Mouse (Mus musculus): ENCODE results near the gene Lmbr1. TPM values are rescaled to one million over a fixed set of nuclear protein-coding genes. Genes with fewer than 3 reads are reported as not detected.
A peak's percentile ranks its signal among the peaks of the same experiment; 100 is the strongest.

The Lmbr1 gene
- total RNA-seq, 2 experiments from 2014 or later: 2.2 to 4.4 TPM

- no peak for ATAC-seq (replicated peaks; ENCODE audit: poor library complexity)
These were observed 107.3 kb downstream of the Lmbr1 start for GRCm38 (mm10) chr5:29270879-29271278.

GRCm38 (mm10) chr5:29253876-29254275 lies 124.3 kb downstream of the Lmbr1 start:
- no peak for ATAC-seq (replicated peaks; ENCODE audit: poor library complexity)

- no peak for ATAC-seq (replicated peaks; ENCODE audit: poor library complexity)
These were observed 126.7 kb downstream of the Lmbr1 start for GRCm38 (mm10) chr5:29251496-29251873.

GRCm38 (mm10) chr5:29250795-29251495 lies 127.2 kb downstream of the Lmbr1 start:
- ATAC-seq (replicated peaks; ENCODE audit: poor library complexity): no peak

- ATAC-seq (replicated peaks; ENCODE audit: poor library complexity): no peak
These were observed 133.4 kb downstream of the Lmbr1 start for GRCm38 (mm10) chr5:29244769-29245168.

DNA sequence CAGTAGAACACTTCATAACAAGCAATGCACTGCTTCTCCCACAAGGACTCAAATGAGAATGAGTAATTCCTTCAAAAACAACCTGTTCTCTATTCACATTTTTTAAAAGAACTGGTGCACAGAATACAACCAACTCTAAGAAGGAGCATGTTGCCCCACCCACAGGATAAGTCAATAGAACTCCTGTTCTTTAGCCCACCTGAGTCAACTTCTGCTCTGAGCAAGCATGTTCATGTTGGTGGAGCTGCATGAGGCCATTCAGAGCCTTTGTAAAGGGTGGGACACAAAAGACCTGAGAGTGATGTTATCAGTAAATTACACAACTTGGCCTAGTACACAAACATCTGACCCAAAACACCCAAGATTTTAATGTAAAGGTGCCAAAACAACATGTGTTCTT lies 139.8 kb downstream of the Lmbr1 start:
- ATAC-seq (replicated peaks; ENCODE audit: poor library complexity): no peak

GRCm38 (mm10) chr5:29230481-29230880 lies 147.7 kb downstream of the Lmbr1 start:
- ATAC-seq (replicated peaks; ENCODE audit: poor library complexity): 0 out of 2 replicates have a peak, but pooled peaks have one; percentile 26

DNA sequence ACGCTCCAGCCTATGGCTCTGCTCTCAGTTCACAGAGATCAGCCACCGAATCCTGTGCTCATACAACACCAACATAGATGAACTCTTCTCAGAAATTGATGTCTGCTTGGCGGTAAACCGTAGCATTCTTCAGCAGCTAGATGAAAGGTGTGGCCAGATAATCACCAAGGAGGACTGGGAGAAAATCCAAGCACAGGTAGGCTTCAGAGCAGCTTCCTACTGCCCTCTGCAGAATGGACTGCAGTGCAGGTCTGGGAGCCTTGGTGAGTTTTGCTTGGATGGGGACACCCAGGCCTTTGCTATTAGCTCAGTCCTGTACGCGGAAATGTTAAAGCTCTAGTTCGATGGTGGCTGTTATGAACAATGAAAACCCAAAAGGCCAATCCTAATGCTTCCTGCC lies 154.1 kb downstream of the Lmbr1 start:
- ATAC-seq (replicated peaks; ENCODE audit: poor library complexity): no peak

- peak; percentile 63 for ATAC-seq (replicated peaks; ENCODE audit: poor library complexity)
These were observed 160.2 kb downstream of the Lmbr1 start for GRCm38 (mm10) chr5:29217997-29218396.

DNA sequence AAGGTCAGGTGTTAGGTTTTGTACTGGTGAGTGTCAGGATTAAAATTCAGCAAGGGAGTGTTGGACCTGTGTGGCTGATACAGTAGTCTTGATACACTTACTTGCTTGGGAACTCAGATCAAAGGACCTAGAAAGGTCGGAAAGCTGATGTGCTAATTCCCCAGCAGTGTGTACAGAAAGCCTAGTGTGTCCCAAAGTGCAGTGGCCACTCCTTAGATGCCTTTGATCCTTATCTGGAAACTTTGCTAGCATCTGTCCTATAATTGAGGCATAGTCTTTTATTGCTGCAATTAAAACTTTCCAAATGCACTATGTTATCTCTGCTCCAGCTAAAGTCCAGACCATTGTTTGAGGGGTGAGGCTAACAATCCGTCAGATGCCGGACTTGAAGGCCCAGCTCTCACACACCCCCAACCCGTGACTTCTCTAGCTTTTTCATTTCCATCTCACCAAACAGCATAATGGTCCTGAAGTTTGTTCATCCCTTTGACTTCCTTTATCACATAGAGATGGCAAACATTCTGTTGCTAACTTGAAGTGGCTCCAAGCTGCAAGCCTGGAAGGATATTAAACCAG lies 166.1 kb downstream of the Lmbr1 start:
- ATAC-seq (replicated peaks; ENCODE audit: poor library complexity): no peak

DNA sequence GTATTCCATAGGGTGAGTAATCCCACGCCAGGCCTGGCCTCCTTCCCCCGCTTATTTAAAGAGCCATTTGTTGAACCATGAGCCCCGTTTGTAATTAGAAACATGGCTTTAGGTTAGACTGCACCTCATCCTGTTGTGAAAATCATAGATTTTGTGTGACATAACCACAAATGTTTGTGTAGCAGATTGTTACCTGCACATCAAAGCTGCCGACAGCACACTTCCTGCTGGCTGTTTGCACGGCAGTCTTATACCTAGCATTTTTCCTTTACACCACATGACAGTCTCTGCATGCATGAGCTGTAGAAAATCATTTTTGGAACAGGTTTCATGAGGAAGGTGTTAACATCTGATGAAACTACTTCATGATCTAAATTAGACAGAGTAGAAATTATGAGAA lies 172.5 kb downstream of the Lmbr1 start:
- ATAC-seq (replicated peaks; ENCODE audit: poor library complexity): no peak

- no peak for ATAC-seq (replicated peaks; ENCODE audit: poor library complexity)
These were observed 178.3 kb downstream of the Lmbr1 start for GRCm38 (mm10) chr5:29199868-29200267.

GRCm38 (mm10) chr5:29198960-29199488 lies 179.2 kb downstream of the Lmbr1 start:
- ATAC-seq (replicated peaks; ENCODE audit: poor library complexity): no peak

GRCm38 (mm10) chr5:29197187-29197586 lies 181.0 kb downstream of the Lmbr1 start:
- ATAC-seq (replicated peaks; ENCODE audit: poor library complexity): no peak

GRCm38 (mm10) chr5:29196264-29196658 lies 181.9 kb downstream of the Lmbr1 start:
- ATAC-seq (replicated peaks; ENCODE audit: poor library complexity): no peak

GRCm38 (mm10) chr5:29195570-29196263 lies 182.5 kb downstream of the Lmbr1 start, which contains the start of gene Rnf32:
TSS of gene Rnf32 (plus strand) at chr5:29195992.
- ATAC-seq (replicated peaks; ENCODE audit: poor library complexity): peak; percentile 90

- peak; percentile 11; the same call in 1 of the 2 replicates for ATAC-seq (replicated peaks; ENCODE audit: poor library complexity)
These were observed 183.0 kb downstream of the Lmbr1 start for GRCm38 (mm10) chr5:29195231-29195569.

GRCm38 (mm10) chr5:29186798-29187197 lies 191.4 kb downstream of the Lmbr1 start:
- ATAC-seq (replicated peaks; ENCODE audit: poor library complexity): no peak
